Mouse (Mus musculus): ENCODE data around the gene Esr1. TPM values are rescaled to one million over a fixed set of nuclear protein-coding genes. Genes with fewer than 3 reads are reported as not detected.

Gene Esr1
- polyA plus RNA-seq, 1 experiment from 2014 or later = 0.36 TPM

DNA sequence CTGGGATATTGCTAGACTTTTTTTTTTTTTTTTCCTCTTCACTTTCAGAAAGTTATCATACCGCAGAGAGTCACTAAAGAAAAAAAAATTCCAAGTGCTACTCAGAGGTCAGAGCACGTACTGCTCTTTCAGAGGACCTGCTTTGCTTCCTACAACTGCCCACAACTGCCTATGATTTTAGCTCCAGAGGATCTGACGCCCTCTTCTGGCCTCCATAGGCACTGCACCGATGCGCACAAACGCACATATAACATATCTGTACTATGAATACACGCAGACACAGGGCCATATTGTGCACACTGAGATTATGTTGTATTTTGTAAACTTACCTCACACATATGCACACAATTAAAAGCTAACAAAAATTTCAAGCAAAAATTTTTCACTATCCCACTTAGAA is 15.0 kb downstream of the Esr1 start:
- Histone ChIP-seq H3K4me2 (ENCODE audit: low read depth, low read length) (no peak overlapping the region), H3K4me1 (replicated peaks; ENCODE audit: control insufficient read depth, insufficient read depth, low read length) (no peaks in the 10 kb centered on the region), H3K27me3 (ENCODE audit: control insufficient read depth, insufficient read depth, low read depth, low read length) (no peaks in the 10 kb centered on the region), H3K27ac (ENCODE audit: low read length) (no peak overlapping the region), H3K4me3 (ENCODE audit: low read length) (no peak overlapping the region), H3K9me3 (ENCODE audit: control insufficient read depth, low read length) (no peaks in the 10 kb centered on the region), H3K36me3 (ENCODE audit: control insufficient read depth, insufficient read depth, low read length) (no peaks in the 10 kb centered on the region), H3K9ac (ENCODE audit: low read length) (no peak overlapping the region)
- no peak for ATAC-seq (ENCODE audit: low read depth)
- WGBS = 76% methylated on average over 7 of the region's 7 CpGs

DNA sequence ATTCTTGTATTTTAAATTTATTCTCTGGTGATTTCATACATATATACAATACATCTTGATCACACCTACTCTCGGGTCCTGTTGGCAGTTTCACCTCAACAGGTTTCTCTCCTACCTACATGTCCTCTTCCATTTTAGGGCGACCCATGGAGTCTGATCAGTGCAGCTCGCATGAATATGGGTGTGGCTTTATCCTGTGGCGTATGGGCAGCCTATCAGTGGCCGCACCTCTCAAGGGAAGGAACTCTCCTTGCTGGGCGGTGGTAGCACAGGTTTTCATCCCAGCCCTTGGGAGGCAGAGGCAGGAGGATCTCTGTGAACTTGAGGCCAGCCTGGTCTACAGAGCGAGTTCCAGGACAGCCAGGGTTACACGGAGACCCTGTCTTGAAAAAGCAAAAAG is 15.6 kb downstream of the Esr1 start:
- Histone ChIP-seq H3K9ac (ENCODE audit: low read length) (no peak overlapping the region), H3K4me1 (replicated peaks; ENCODE audit: control insufficient read depth, insufficient read depth, low read length) (no peaks in the 10 kb centered on the region), H3K4me2 (ENCODE audit: low read depth, low read length) (no peak overlapping the region), H3K27ac (ENCODE audit: low read length) (0 out of 2 replicates have a peak overlapping the region, but pooled peaks have one; percentile 6), H3K27me3 (ENCODE audit: control insufficient read depth, insufficient read depth, low read depth, low read length) (no peaks in the 10 kb centered on the region), H3K36me3 (ENCODE audit: control insufficient read depth, insufficient read depth, low read length) (no peaks in the 10 kb centered on the region), H3K9me3 (ENCODE audit: control insufficient read depth, low read length) (no peaks in the 10 kb centered on the region), H3K4me3 (ENCODE audit: low read length) (no peak overlapping the region)
- 78% methylated on average over 8 of the region's 8 CpGs for WGBS
- peak; percentile 15; the same call in 1 of the 2 replicates for ATAC-seq (ENCODE audit: low read depth)

DNA sequence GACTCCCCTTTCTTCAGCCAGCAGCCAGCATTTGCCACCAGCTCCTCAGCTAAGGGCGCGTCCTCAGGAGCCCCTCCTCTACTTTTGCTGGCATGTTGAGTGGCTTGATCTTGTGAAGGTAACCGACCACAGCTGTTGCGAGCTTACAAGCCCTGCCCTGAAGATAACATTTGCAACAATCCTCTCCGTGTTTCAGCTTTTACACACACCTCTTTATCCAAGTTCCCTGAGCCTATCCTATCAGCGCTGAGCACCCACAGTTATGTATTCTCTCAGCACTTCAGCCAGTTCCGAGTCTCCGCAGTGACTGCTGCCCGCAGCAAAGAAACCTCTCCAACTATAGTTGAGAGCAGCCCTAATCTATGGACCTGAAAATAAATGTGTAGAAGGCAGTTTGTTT is 16.0 kb downstream of the Esr1 start:
- Histone ChIP-seq H3K36me3 (ENCODE audit: control insufficient read depth, insufficient read depth, low read length) (no peaks in the 10 kb centered on the region), H3K27ac (ENCODE audit: low read length) (0 out of 2 replicates have a peak overlapping the region, but pooled peaks have one; percentile 6), H3K9me3 (ENCODE audit: control insufficient read depth, low read length) (no peaks in the 10 kb centered on the region), H3K4me1 (replicated peaks; ENCODE audit: control insufficient read depth, insufficient read depth, low read length) (no peaks in the 10 kb centered on the region), H3K27me3 (ENCODE audit: control insufficient read depth, insufficient read depth, low read depth, low read length) (no peaks in the 10 kb centered on the region), H3K9ac (ENCODE audit: low read length) (no peak overlapping the region), H3K4me3 (ENCODE audit: low read length) (no peak overlapping the region), H3K4me2 (ENCODE audit: low read depth, low read length) (no peak overlapping the region)
- 48% methylated on average over 9 of the region's 9 CpGs for WGBS
- peak; percentile 84 for ATAC-seq (ENCODE audit: low read depth)

DNA sequence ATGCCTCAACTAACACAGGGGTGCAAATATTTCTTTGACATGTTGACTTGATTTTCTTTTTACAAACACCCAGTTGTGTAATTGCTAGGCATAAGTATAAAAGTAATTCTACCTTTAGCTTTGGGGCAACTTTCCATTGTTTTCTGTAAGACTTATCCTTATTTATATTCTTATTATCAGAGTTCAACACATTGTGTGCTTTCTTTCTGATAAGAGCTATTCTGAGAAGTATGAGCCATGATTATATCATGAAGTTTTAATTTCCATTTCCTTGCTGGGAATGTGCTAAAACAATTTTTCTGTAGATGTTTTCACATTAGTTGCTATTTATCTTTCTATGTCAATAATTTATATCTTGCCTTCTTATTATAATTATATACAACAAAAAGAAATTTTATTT is 17.9 kb downstream of the Esr1 start:
- Histone ChIP-seq H3K9me3 (ENCODE audit: control insufficient read depth, low read length) (no peaks in the 10 kb centered on the region), H3K27me3 (ENCODE audit: control insufficient read depth, insufficient read depth, low read depth, low read length) (no peaks in the 10 kb centered on the region), H3K4me1 (replicated peaks; ENCODE audit: control insufficient read depth, insufficient read depth, low read length) (0 out of 2 replicates have a peak, but pooled peaks cover 2% of the 10 kb centered on the region), H3K27ac (ENCODE audit: low read length) (no peak overlapping the region), H3K4me2 (ENCODE audit: low read depth, low read length) (no peak overlapping the region), H3K4me3 (ENCODE audit: low read length) (no peak overlapping the region), H3K36me3 (ENCODE audit: control insufficient read depth, insufficient read depth, low read length) (no peaks in the 10 kb centered on the region), H3K9ac (ENCODE audit: low read length) (no peak overlapping the region)
- ATAC-seq (ENCODE audit: low read depth) = no peak

DNA sequence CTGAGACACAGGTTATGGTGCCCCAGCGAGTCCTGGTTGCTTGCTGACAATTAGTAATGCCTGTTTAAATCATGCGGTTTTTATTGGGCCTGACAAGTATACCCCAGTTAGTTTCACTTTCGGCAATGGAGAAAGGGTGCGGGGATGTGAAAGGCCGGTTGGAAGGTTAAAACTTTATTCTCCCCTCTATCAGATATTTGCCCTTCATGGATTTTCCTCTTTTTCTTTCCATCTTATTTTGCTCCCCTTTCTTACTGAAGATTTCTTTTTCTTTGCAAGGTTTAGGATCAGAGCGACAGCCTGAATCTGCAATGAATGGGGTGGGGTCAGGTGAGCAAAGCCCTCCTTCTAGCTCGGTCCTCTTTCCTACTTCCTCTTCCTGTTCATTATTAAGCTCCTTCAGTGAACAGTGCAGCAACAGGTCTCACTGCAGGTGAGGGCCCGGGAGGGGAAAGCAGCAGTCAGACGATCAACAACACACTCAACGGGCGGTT is 20.9 kb downstream of the Esr1 start:
- 78% methylated on average over 11 of the region's 11 CpGs for WGBS

DNA sequence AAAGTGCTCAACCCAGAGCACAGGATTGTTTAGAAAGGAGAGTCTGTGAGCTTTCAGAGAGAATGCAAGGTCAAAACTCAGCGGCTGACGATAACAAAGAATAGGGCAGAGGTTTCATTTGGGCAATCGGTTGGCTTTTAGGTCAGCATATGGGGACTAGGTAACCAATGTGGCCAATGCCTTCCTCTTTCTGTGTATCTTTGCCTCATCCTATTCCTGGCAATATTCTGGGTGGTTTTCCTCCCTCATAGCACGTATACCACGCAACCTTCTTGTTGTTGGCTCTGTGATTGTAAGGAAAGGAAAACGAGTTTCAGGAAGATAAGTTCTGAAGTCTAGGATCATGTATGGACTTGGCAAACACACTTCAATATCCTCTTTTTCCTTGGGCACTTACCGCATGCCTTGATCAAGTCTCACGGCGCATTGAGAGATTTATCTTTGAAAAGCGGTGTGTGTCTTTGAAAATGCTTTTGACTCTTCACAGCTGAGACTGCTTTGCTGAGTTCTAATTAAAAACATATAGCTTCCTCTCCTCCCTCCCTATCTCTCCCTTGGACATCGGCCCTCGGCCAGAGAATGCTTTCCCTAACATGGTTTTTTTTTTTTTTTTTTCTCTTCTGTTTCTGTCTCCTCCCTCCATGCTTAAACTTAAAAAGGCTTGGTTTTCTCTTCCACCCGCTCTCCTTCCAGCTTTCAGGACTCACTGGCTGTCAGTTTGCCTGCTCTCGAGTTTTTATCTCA is 22.1 kb downstream of the Esr1 start:
- 0 out of 2 replicates have a peak, but pooled peaks cover 2% of the 10 kb centered on the region for H3K4me1 ChIP-seq (replicated peaks; ENCODE audit: control insufficient read depth, insufficient read depth, low read length)
- peak; percentile 31; the same call in 1 of the 2 replicates for ATAC-seq (ENCODE audit: low read depth)
- no peak overlapping the region for H3K4me3 ChIP-seq (ENCODE audit: low read length)
- WGBS = 47% methylated on average over 14 of the region's 14 CpGs
- H3K27me3 ChIP-seq (ENCODE audit: control insufficient read depth, insufficient read depth, low read depth, low read length) = no peaks in the 10 kb centered on the region
- no peak overlapping the region for H3K27ac ChIP-seq (ENCODE audit: low read length)
- H3K9me3 ChIP-seq (ENCODE audit: control insufficient read depth, low read length) = no peaks in the 10 kb centered on the region
- H3K4me2 ChIP-seq (ENCODE audit: low read depth, low read length) = peak overlapping the region; percentile 29
- H3K9ac ChIP-seq (ENCODE audit: low read length) = no peak overlapping the region
- no peaks in the 10 kb centered on the region for H3K36me3 ChIP-seq (ENCODE audit: control insufficient read depth, insufficient read depth, low read length)

More for the DNA sequence above, 20.9 kb downstream of the Esr1 start:
- Histone ChIP-seq H3K27ac (ENCODE audit: low read length) (no peak overlapping the region), H3K9me3 (ENCODE audit: control insufficient read depth, low read length) (no peaks in the 10 kb centered on the region), H3K4me1 (replicated peaks; ENCODE audit: control insufficient read depth, insufficient read depth, low read length) (0 out of 2 replicates have a peak, but pooled peaks cover 2% of the 10 kb centered on the region), H3K27me3 (ENCODE audit: control insufficient read depth, insufficient read depth, low read depth, low read length) (no peaks in the 10 kb centered on the region), H3K4me3 (ENCODE audit: low read length) (no peak overlapping the region), H3K9ac (ENCODE audit: low read length) (no peak overlapping the region), H3K4me2 (ENCODE audit: low read depth, low read length) (no peak overlapping the region), H3K36me3 (ENCODE audit: control insufficient read depth, insufficient read depth, low read length) (no peaks in the 10 kb centered on the region)
- ATAC-seq (ENCODE audit: low read depth) = no peak

DNA sequence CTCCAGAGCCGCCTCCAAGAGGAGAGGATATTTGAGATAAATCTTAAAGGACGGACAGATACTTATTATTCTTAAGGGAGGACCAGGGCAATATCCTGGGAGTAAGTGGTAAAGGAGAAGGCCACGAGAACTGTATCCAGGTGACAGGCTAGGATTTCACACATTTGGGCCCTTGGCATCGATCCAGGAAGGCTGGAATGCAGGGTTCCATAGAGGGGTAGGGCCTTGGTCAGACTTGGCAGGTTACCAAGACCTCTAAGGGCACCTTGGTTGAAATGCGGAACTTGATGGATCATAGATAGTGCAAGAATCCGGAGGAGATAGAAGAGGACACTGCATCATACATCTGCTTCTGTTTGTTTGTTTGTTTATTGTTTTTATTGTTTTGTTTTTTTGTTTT is 24.3 kb downstream of the Esr1 start:
- Histone ChIP-seq H3K9me3 (ENCODE audit: control insufficient read depth, low read length) (no peaks in the 10 kb centered on the region), H3K27me3 (ENCODE audit: control insufficient read depth, insufficient read depth, low read depth, low read length) (no peaks in the 10 kb centered on the region), H3K4me3 (ENCODE audit: low read length) (no peak overlapping the region), H3K9ac (ENCODE audit: low read length) (no peak overlapping the region), H3K27ac (ENCODE audit: low read length) (no peak overlapping the region), H3K4me2 (ENCODE audit: low read depth, low read length) (no peak overlapping the region), H3K4me1 (replicated peaks; ENCODE audit: control insufficient read depth, insufficient read depth, low read length) (0 out of 2 replicates have a peak, but pooled peaks cover 2% of the 10 kb centered on the region), H3K36me3 (ENCODE audit: control insufficient read depth, insufficient read depth, low read length) (no peaks in the 10 kb centered on the region)
- ATAC-seq (ENCODE audit: low read depth) = no peak
- 56% methylated on average over 6 of the region's 6 CpGs for WGBS

DNA sequence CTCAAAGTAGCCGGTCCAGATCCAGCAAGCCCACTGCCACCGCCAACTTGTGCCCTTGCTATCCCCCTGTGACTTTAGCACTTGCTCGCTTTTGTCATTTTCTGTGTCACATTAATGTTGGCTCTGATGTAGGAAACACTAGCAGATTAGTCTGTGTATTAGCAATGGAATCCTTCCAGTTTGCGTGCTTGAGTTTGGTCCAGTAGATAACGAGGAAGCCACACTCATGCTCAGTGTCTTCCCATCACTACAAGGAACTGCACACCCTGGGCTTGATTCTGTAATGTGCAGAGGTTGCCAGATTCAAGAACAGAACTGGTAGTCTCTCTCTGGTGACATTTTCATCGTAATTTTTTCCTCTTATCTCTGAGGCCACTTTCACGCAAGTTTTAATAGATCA is 34.7 kb downstream of the Esr1 start:
- 69% methylated on average over 7 of the region's 7 CpGs for WGBS
- H3K36me3 ChIP-seq (ENCODE audit: control insufficient read depth, insufficient read depth, low read length) = no peaks in the 10 kb centered on the region

DNA sequence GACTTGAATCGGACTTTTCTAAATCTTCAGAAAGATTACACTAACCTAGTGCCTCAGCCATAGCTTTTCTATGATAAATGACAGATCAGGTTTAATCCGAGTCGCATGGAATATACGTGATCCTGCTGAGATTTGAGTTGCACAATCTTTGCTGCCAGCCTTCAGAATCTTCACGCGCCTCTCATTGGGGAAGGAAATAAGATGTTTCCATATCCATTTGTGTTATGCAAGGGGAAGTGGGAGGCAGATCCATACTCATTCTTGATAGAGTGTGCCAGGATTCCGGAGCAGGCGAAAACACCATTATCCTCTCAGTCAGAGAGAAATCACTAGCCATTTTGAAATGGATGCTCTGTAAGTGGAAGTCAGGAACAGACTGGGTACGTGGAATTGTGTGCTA is 35.5 kb downstream of the Esr1 start:
- Histone ChIP-seq H3K27ac (ENCODE audit: low read length) (no peak overlapping the region), H3K9me3 (ENCODE audit: control insufficient read depth, low read length) (no peaks in the 10 kb centered on the region), H3K27me3 (ENCODE audit: control insufficient read depth, insufficient read depth, low read depth, low read length) (no peaks in the 10 kb centered on the region), H3K4me1 (replicated peaks; ENCODE audit: control insufficient read depth, insufficient read depth, low read length) (no peaks in the 10 kb centered on the region), H3K4me2 (ENCODE audit: low read depth, low read length) (no peak overlapping the region), H3K4me3 (ENCODE audit: low read length) (no peak overlapping the region), H3K36me3 (ENCODE audit: control insufficient read depth, insufficient read depth, low read length) (no peaks in the 10 kb centered on the region), H3K9ac (ENCODE audit: low read length) (no peak overlapping the region)
- WGBS = 79% methylated on average over 9 of the region's 9 CpGs
- ATAC-seq (ENCODE audit: low read depth) = no peak

More for the DNA sequence above, 34.7 kb downstream of the Esr1 start:
- H3K9me3 ChIP-seq (ENCODE audit: control insufficient read depth, low read length) = no peaks in the 10 kb centered on the region
- H3K27me3 ChIP-seq (ENCODE audit: control insufficient read depth, insufficient read depth, low read depth, low read length) = no peaks in the 10 kb centered on the region
- no peak overlapping the region for H3K4me2 ChIP-seq (ENCODE audit: low read depth, low read length)
- no peak overlapping the region for H3K9ac ChIP-seq (ENCODE audit: low read length)
- H3K4me1 ChIP-seq (replicated peaks; ENCODE audit: control insufficient read depth, insufficient read depth, low read length) = no peaks in the 10 kb centered on the region
- no peak overlapping the region for H3K27ac ChIP-seq (ENCODE audit: low read length)
- no peak for ATAC-seq (ENCODE audit: low read depth)
- H3K4me3 ChIP-seq (ENCODE audit: low read length) = no peak overlapping the region
